Mouse (Mus musculus) stomach, embryonic 15.5 days (tissue): ENCODE results near the gene Lfng. TPM values are rescaled to one million over a fixed set of nuclear protein-coding genes. Genes with fewer than 3 reads are reported as not detected.

Source experiments
- ATAC-seq: fragments of 200-750 bp; cut with Nextera tagmentation; 2 replicates; pipeline ENCODE4 v1.8.0; 2017; ENCODE audit warnings: low read depth, moderate number of reproducible peaks, moderate TSS enrichment; ENCODE audit not compliant: insufficient read depth, low FRiP score
- H3K27ac ChIP-seq: fragments of 300-500 bp; sonication (generic); 2 replicates; pipeline ENCODE4 v1.5.1; 2015; ENCODE audit warnings: mild to moderate bottlenecking, inconsistent platforms
- H3K27me3 ChIP-seq: fragments of 300-500 bp; sonication (generic); replicated peaks from 2 replicates; pipeline ENCODE4 v1.6.1; 2015; ENCODE audit warnings: inconsistent platforms
- H3K36me3 ChIP-seq: fragments of 300-500 bp; sonication (generic); 2 replicates; pipeline ENCODE4 v1.6.1; 2015; ENCODE audit warnings: inconsistent platforms
- H3K4me1 ChIP-seq: fragments of 300-500 bp; sonication (generic); 2 replicates; pipeline ENCODE4 v1.6.1; 2015; ENCODE audit warnings: inconsistent platforms
- H3K4me2 ChIP-seq: fragments of 300-500 bp; sonication (generic); 2 replicates; pipeline ENCODE4 v1.6.1; 2015; ENCODE audit warnings: mild to moderate bottlenecking, inconsistent platforms
- H3K4me3 ChIP-seq: fragments of 300-500 bp; sonication (generic); replicated peaks from 2 replicates; pipeline ENCODE4 v1.5.1; 2015; ENCODE audit warnings: inconsistent platforms
- H3K9ac ChIP-seq: fragments of 300-500 bp; sonication (generic); 2 replicates; pipeline ENCODE4 v1.6.1; 2015; ENCODE audit warnings: inconsistent platforms
- H3K9me3 ChIP-seq: fragments of 300-500 bp; sonication (generic); 2 replicates; pipeline ENCODE4 v1.6.1; 2016; ENCODE audit warnings: inconsistent platforms
- WGBS: fragments of 180-500 bp; shearing (Covaris S2); methylation state at CpG from one replicate; pipeline ENCODE4 v1.1.7; 2015; 5-methylcytosine and 5-hydroxymethylcytosine counted together
- polyA plus RNA-seq: library from polyadenylated mRNA; unstranded; fragments of >200 nt; fragmentation: Nextera tagmentation; extraction: Ambion mirVana; gene quantifications from 2 replicates; pipeline ENCODE4 v1.2.1, GENCODE M21; 2015

Gene Lfng
- polyA plus RNA-seq, 1 experiment from 2014 or later, result 24.5 TPM

GRCm38 (mm10) chr5:140636316-140637057, 29.4 kb downstream of the Lfng start:
- Histone ChIP-seq H3K4me3 (no peak overlapping the region), H3K9me3 (no peaks in the 10 kb centered on the region), H3K27ac (no peak overlapping the region), H3K4me2 (no peak overlapping the region), H3K27me3 (no peaks in the 10 kb centered on the region), H3K36me3 (peaks cover 56% of the 10 kb centered on the region), H3K9ac (no peak overlapping the region), H3K4me1 (peaks cover 8% of the 10 kb centered on the region)
- no peak for ATAC-seq
- 88% methylated on average over 7 of the region's 7 CpGs for WGBS

GRCm38 (mm10) chr5:140637058-140637410, 29.9 kb downstream of the Lfng start:
- Histone ChIP-seq H3K9ac (no peak overlapping the region), H3K4me3 (no peak overlapping the region), H3K27ac (no peak overlapping the region), H3K9me3 (no peaks in the 10 kb centered on the region), H3K36me3 (peaks cover 51% of the 10 kb centered on the region), H3K4me1 (peaks cover 12% of the 10 kb centered on the region), H3K27me3 (no peaks in the 10 kb centered on the region), H3K4me2 (no peak overlapping the region)
- ATAC-seq, result no peak
- 83% methylated on average over 6 of the region's 6 CpGs for WGBS

- ATAC-seq, result no peak
- no peaks in the 10 kb centered on the region for H3K9me3 ChIP-seq
- H3K4me1 ChIP-seq, result peaks cover 19% of the 10 kb centered on the region
- WGBS, result 85% methylated on average over 3 of the region's 3 CpGs
- no peaks in the 10 kb centered on the region for H3K27me3 ChIP-seq
- no peak overlapping the region for H3K27ac ChIP-seq
- H3K36me3 ChIP-seq, result peaks cover 41% of the 10 kb centered on the region
- H3K4me3 ChIP-seq, result no peak overlapping the region
- H3K4me2 ChIP-seq, result no peak overlapping the region
- no peak overlapping the region for H3K9ac ChIP-seq
Observed at GRCm38 (mm10) chr5:140637989-140638388, 30.9 kb downstream of the Lfng start.

GRCm38 (mm10) chr5:140638484-140638883, 31.4 kb downstream of the Lfng start:
- no peak overlapping the region for H3K27ac ChIP-seq
- H3K4me3 ChIP-seq, result no peak overlapping the region
- no peak overlapping the region for H3K4me2 ChIP-seq
- H3K27me3 ChIP-seq, result no peaks in the 10 kb centered on the region
- 81% methylated on average over 6 of the region's 6 CpGs for WGBS
- no peaks in the 10 kb centered on the region for H3K9me3 ChIP-seq
- peaks cover 23% of the 10 kb centered on the region for H3K4me1 ChIP-seq
- no peak for ATAC-seq
- no peak overlapping the region for H3K9ac ChIP-seq
- H3K36me3 ChIP-seq, result peaks cover 36% of the 10 kb centered on the region

- H3K4me1 ChIP-seq, result peaks cover 25% of the 10 kb centered on the region
- H3K36me3 ChIP-seq, result peaks cover 34% of the 10 kb centered on the region
- no peak overlapping the region for H3K27ac ChIP-seq
- no peak overlapping the region for H3K9ac ChIP-seq
- WGBS, result 85% methylated on average over 4 of the region's 4 CpGs
- no peak overlapping the region for H3K4me3 ChIP-seq
- no peak for ATAC-seq
- H3K27me3 ChIP-seq, result no peaks in the 10 kb centered on the region
- H3K4me2 ChIP-seq, result no peak overlapping the region
- H3K9me3 ChIP-seq, result no peaks in the 10 kb centered on the region
Observed at GRCm38 (mm10) chr5:140639312-140639711, 32.2 kb downstream of the Lfng start.

GRCm38 (mm10) chr5:140639871-140640270, 32.8 kb downstream of the Lfng start:
- Histone ChIP-seq H3K4me3 (no peak overlapping the region), H3K27me3 (no peaks in the 10 kb centered on the region), H3K4me2 (no peak overlapping the region), H3K4me1 (peaks cover 28% of the 10 kb centered on the region), H3K27ac (no peak overlapping the region), H3K9ac (no peak overlapping the region), H3K9me3 (no peaks in the 10 kb centered on the region), H3K36me3 (peaks cover 32% of the 10 kb centered on the region)
- 81% methylated on average over 14 of the region's 14 CpGs for WGBS
- no peak for ATAC-seq

GRCm38 (mm10) chr5:140640812-140641211, 33.7 kb downstream of the Lfng start:
- no peak overlapping the region for H3K9ac ChIP-seq
- no peaks in the 10 kb centered on the region for H3K27me3 ChIP-seq
- H3K4me3 ChIP-seq, result no peak overlapping the region
- H3K4me2 ChIP-seq, result peak overlapping the region; percentile 8; the same call in 1 of the 2 replicates
- H3K4me1 ChIP-seq, result peaks cover 37% of the 10 kb centered on the region
- no peaks in the 10 kb centered on the region for H3K9me3 ChIP-seq
- 68% methylated on average over 2 of the region's 2 CpGs for WGBS
- peak overlapping the region; percentile 73; the same call in 1 of the 2 replicates for H3K27ac ChIP-seq
- peaks cover 23% of the 10 kb centered on the region for H3K36me3 ChIP-seq
- no peak for ATAC-seq

GRCm38 (mm10) chr5:140641254-140641928, 34.3 kb downstream of the Lfng start:
- ATAC-seq, result peak; percentile 38
- Histone ChIP-seq H3K27me3 (no peaks in the 10 kb centered on the region), H3K9me3 (no peaks in the 10 kb centered on the region), H3K4me3 (no peak overlapping the region), H3K9ac (no peak overlapping the region), H3K27ac (peak overlapping the region; percentile 73), H3K4me2 (peak overlapping the region; percentile 8; the same call in 1 of the 2 replicates), H3K4me1 (peaks cover 42% of the 10 kb centered on the region), H3K36me3 (peaks cover 19% of the 10 kb centered on the region)
- 43% methylated on average over 10 of the region's 10 CpGs for WGBS

GRCm38 (mm10) chr5:140642076-140642475, 35.0 kb downstream of the Lfng start:
- peaks cover 49% of the 10 kb centered on the region for H3K4me1 ChIP-seq
- H3K4me3 ChIP-seq, result no peak overlapping the region
- H3K36me3 ChIP-seq, result peaks cover 15% of the 10 kb centered on the region
- ATAC-seq, result no peak
- H3K27ac ChIP-seq, result peak overlapping the region; percentile 73
- H3K9me3 ChIP-seq, result no peaks in the 10 kb centered on the region
- no peaks in the 10 kb centered on the region for H3K27me3 ChIP-seq
- 51% methylated on average over 3 of the region's 3 CpGs for WGBS
- H3K9ac ChIP-seq, result no peak overlapping the region
- no peak overlapping the region for H3K4me2 ChIP-seq

- H3K9me3 ChIP-seq, result no peaks in the 10 kb centered on the region
- peaks cover 8% of the 10 kb centered on the region; the same call in 1 of the 2 replicates for H3K36me3 ChIP-seq
- H3K27me3 ChIP-seq, result no peaks in the 10 kb centered on the region
- H3K27ac ChIP-seq, result no peak overlapping the region
- no peak for ATAC-seq
- no peak overlapping the region; the same call in 1 of the 2 replicates for H3K4me2 ChIP-seq
- H3K9ac ChIP-seq, result no peak overlapping the region
- no peak overlapping the region for H3K4me3 ChIP-seq
- WGBS, result 86% methylated on average over 6 of the region's 6 CpGs
- peaks cover 58% of the 10 kb centered on the region for H3K4me1 ChIP-seq
Observed at GRCm38 (mm10) chr5:140644263-140644662, 37.1 kb downstream of the Lfng start.

GRCm38 (mm10) chr5:140644702-140645201, 37.6 kb downstream of the Lfng start:
- Histone ChIP-seq H3K27me3 (no peaks in the 10 kb centered on the region), H3K9me3 (no peaks in the 10 kb centered on the region), H3K4me3 (no peak overlapping the region), H3K4me2 (peak overlapping the region; percentile 22; the same call in 1 of the 2 replicates), H3K4me1 (peaks cover 63% of the 10 kb centered on the region), H3K36me3 (peaks cover 8% of the 10 kb centered on the region; the same call in 1 of the 2 replicates), H3K9ac (no peak overlapping the region), H3K27ac (peak overlapping the region; percentile 51; the same call in 1 of the 2 replicates)
- 78% methylated on average over 15 of the region's 15 CpGs for WGBS
- ATAC-seq, result peak; percentile 1; the same call in 1 of the 2 replicates

GRCm38 (mm10) chr5:140645454-140645853, 38.3 kb downstream of the Lfng start:
- WGBS, result 84% methylated on average over 4 of the region's 4 CpGs
- no peak overlapping the region for H3K9ac ChIP-seq
- ATAC-seq, result no peak
- H3K36me3 ChIP-seq, result peaks cover 8% of the 10 kb centered on the region; the same call in 1 of the 2 replicates
- H3K4me3 ChIP-seq, result no peak overlapping the region
- H3K9me3 ChIP-seq, result no peaks in the 10 kb centered on the region
- H3K4me2 ChIP-seq, result no peak overlapping the region
- peaks cover 65% of the 10 kb centered on the region for H3K4me1 ChIP-seq
- H3K27me3 ChIP-seq, result no peaks in the 10 kb centered on the region
- H3K27ac ChIP-seq, result no peak overlapping the region
